Mouse (Mus musculus): ENCODE measurements around the gene Ugt1a6b.
A peak's percentile ranks its signal among the peaks of the same experiment; 100 is the strongest.

Ugt1a6b gene

DNA sequence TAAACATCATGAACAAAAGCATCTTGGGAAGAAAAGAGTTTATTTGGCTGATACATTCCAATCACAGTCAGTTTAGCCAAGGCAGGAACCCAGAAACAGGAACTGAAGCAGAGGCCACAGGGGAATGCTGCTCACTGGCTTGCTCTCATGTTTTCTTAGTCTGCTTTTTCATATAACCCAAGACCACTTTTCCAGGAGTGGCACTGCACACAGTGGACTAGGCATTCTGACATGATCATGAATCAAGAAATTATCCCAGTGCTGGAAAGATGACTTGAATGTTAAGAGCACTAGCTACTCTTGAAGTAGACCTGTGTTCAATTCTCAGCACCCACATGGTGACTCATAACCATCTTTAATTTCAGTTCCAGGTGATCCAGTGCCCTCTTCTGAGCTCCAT is 122.7 kb downstream of the Ugt1a6b start:
- peak; percentile 1 for DNase-seq

DNA sequence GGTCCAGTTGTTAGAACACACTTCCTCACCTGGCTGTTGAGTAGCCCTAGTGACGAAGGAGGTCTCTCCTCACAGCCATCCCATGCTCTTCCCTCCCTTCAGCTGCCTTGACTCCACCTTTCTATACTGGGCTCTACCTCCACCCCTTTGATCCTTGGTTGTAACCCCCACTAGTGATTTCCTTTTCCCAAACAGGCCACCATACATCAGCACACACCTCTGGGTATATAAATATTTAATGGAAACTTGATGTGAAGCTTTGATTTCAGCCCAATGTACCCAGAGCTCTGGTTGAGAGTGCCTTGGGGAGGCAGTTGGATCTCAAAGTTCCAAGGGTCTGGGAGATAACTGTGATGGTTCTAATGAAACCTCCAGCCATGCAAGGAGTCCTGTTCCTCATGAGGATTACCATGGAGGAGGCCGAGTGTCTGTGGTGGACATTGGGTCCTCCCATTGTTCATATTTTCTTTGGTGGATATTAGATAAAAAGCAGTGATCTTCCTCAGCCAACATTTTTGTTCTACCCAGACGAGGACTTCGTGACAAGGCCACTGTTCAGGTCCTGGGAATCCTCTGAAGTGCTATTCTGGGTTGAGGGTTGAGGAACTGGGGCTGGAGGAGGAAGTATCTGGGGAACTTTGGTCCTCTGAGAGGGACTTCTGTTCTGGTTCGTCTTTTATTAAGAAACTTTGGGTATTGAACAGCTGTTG is 123.8 kb downstream of the Ugt1a6b start, which contains the start of gene Mroh2a:
TSS of gene Mroh2a (plus strand) at position 317 of the 710 bp plus-strand sequence.
- peak; percentile 7 for DNase-seq

DNA sequence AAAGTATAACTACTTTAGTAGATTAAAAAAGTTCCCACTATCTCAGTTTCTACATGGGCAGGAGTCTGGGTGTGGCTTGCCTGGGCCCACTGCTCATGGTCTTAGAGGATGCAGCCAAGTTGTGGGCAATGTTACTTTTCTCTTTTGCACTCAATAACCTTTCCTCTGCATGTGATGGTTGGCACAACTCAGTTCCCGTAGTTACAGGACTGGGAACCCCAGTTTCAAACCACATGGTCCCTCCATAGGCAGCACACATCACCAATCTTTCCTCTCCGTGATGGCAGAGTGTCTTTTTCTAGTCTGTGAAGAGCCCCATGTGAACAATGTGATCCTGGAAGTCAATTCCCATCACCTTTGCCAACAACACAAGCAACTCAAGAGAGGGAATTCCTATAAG is 124.4 kb downstream of the Ugt1a6b start:
- DNase-seq: peak; percentile 7

DNA sequence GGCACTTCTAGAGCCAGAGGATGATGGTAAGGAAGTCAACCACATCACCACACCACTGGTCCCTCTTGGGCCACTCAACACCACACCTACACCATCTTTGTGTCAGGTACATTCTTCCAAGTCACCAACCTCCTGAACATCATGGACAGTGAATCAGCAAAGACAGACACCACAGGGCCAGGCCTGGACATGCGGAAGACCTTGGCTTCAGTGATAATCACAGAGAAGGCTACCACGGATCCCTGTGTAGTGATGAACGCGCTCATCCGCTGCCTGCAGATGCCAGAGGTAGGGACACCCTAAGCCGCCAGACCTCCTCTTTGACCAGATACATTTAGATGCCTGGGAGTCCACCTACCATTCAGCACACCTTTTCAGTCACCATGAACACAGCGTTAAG is 125.1 kb downstream of the Ugt1a6b start:
- peak; percentile 3 for DNase-seq

DNA sequence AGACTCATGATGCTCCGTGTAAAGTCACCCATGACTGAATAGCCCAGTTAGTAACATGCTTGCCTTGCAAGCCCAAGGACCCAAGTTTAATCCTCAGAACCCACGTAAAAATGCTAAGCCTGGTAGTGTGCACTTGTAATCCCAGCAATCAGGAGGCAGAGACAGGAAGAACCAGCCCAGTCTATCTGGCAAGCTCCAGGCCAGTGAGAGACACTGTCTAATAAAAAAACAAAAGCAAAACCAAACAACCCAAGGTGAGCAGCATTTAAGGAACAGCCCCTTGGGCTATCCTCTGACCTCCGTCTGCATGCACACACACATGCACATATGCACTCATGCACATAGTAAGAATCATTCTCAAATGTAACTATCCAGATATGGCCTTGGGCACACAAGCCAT is 126.5 kb downstream of the Ugt1a6b start:
- no peak for DNase-seq

DNA sequence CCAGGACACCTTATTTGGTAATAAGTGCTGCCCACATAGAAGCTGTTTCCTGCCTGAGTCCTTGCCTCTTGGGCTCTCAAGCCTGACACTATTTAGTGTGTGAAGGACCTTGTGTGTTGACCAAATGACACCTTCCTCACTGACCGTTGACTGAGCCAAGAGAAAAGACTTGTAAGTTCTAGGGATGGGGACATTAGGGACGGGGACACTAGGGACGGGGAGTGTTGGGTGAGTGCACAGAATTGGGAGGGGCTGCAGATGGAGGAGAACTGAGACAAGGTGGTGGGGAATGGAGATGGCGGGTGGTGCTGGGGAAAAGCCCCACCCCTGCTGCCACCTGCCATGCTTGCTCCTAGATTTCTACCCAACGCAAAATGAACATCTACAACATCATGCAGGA is 126.9 kb downstream of the Ugt1a6b start:
- DNase-seq: no peak

DNA sequence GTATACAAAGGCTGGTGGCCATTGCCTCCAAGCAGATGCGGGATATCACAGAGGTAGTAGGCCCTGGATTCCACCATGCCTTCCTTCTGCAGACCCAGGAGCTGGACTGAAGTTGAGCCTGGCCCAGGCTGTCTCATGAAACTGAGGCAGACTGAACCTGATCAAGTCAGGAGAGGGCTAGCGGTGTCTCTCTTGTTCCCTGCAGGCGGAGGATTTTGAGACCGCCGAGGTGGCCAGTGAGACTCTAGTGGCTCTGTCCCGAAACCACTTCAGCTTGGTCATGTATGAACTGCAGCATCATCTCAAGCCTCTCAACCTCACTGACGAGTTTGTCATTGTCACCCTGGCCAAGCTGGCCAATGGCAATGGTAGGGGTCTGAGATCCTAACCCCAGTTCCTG is 127.4 kb downstream of the Ugt1a6b start:
- DNase-seq: no peak

DNA sequence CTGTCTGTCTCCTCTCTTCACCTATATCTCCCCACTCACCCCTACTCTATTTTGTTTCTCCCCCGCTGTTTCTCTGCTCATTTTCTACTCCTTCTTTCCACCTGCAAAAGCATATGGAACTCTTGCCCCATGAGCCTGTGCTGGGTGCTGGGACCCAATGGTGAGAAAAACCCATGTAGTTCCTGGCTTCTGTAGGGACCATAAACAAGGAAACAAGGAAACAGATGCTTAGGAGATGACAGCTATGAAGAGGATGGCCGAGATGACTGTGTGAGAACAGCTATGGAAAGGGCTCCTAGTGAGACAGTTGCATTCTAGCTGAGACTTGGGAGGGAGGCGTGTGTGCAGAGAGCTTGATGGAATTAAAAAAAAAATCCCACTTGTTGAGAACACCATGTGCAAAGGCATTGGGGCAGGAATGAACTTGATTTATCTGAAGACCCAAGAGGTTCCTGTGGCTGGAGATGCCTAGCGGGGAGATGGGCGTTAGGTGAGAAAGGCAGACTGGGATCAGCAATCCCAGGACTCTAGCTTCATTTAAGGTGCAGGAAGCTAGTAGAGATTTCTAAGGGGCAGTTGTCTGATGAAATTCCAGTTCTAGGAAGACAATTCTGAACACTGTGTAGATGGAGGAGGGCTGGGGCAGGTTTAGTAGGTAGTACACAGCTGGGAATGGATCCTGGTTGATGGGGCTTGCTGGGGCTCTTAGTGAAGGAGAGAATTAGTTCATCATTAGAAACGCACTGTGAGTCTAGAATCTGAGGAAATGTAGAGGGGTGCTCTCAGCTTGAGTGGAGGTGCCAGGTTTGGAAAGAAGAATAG is 128.1 kb downstream of the Ugt1a6b start:
- DNase-seq: no peak

DNA sequence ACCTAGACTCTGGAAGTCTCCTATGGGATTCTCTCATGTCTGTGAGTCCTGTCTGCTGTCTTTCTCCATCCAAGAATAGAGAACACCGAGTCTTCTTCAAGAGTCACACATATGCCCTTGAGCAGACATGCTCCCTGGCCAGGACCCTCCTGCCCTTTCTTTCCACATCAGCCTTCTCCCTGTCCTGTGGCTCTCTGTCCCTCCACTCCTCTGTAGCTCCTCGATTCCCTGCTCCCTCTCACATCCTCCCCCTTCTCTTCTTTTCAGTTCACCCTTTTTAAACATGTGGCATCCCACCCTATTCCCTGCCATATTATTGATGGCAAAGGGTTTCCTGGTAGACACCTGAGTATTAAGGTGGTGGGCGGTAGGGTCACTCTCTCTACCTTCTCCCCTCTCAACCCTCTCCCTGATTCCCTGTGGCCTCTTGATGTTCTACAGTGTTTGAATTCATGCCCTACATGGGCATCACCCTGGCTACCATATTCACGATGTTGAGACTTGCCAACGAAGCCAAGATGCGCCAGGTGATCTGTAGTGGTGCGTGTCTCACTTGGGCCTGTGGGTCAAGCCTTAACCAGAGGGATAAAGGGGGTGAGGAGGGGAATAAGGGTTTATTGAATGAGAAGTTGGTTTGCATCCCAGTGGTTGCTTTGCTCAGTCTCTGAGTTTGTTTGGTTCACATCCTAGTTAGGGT is 128.9 kb downstream of the Ugt1a6b start:
- no peak for DNase-seq

DNA sequence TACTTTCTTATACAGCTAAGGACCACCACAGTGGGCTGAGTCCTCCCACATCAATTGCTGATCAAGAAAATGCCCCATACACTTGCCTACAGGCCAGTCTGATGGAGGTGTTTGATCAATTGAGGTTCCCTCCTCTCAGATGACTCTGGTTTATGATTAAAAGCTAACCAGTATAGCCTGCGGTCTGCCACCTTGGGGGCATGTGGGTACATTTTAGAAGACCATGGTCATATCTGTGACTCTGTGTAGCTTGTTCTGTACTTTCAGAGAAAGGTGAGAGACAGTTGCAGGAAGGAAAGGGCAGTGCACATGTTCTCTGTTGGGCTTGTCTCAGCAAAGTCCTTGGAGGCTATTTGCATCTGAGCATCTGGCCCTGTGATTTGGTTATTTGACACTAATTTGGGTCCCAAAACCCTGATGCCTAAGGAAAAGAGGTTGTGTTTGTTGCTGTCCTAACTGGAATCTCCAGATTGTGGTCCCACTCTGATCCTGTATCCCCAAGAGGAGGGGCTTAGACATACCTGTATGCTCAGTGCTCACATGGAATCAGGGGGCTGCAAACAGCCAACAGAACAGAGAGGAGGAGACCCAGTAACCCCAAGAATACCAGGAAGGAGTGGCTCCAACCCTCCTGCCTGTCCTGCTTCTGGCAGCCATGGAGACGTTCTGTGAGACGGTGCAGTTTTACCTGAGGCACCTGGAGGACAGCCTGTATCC is 129.8 kb downstream of the Ugt1a6b start:
- no peak for DNase-seq

DNA sequence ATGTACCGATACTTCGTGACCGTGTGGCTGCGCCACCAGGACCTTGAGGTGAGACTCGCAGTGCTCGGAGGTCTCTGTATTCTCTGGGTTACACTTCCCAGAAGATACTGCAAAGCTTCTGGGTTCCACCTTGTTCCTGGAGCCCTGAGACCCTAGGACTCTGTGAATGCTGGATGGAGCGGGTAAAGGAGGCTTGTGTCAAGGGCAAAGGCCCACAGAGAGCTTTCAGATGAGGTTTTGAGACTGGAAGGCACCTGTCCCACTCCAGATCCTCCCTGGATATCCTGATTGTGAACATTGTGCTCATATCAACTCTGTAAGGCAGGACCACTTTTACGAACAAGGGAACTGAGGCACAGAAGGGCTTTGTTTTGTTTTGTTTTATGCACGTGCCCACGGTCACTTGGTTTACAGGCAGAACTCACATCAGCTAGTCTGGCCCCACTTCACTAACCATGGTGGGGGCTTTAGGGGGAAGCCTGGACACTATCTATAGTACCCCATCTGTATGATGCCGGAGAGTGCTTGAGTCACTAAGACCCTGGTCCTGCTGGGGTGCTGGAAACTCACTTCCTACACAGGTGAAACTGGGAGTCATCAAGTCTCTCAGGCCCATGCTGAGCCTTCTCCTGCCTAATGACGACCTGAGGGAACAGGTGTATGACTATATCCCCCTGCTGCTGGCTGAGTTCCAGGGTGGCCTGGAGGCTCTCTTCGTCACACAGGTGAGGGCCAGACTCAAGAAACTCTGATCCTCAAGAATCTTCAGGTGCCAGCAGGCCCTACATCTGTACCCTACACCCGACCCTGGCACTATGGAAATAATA is 130.6 kb downstream of the Ugt1a6b start:
- no peak for DNase-seq

DNA sequence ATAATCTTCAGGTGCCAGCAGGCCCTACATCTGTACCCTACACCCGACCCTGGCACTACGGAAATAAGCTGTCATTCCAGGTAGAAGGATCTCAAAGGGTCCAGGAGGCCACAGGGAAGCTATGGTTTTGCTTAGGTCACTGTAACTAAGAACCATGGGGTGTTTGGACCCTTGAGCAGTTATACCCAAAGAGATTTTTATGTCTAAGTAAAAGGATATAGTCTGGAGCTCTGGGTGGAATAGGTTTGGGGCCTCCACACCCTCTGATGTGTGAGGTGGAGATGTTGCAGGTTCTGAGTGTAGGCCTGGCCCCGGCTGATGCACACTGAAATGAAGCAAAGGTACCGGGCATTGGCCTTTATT is 131.2 kb downstream of the Ugt1a6b start:
- DNase-seq: no peak

DNA sequence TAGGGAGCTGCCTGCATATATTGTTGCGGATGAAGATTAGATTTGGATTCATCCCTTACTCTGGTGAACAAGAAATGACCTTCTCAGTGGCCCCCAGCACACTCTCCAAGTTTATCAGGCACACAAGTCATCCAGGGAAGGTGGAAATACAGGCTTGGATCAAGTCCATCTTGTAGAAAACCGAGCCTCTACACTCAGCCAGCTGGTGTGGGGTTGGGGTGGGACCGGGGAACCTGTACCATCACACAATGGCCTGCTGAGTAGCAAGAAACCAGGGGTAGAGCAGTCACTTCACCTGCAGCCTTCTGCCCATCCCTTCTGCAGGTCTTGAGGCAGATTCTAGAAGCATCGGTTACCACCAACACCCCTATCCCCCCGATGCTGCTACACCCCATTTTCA is 131.6 kb downstream of the Ugt1a6b start:
- no peak for DNase-seq

DNA sequence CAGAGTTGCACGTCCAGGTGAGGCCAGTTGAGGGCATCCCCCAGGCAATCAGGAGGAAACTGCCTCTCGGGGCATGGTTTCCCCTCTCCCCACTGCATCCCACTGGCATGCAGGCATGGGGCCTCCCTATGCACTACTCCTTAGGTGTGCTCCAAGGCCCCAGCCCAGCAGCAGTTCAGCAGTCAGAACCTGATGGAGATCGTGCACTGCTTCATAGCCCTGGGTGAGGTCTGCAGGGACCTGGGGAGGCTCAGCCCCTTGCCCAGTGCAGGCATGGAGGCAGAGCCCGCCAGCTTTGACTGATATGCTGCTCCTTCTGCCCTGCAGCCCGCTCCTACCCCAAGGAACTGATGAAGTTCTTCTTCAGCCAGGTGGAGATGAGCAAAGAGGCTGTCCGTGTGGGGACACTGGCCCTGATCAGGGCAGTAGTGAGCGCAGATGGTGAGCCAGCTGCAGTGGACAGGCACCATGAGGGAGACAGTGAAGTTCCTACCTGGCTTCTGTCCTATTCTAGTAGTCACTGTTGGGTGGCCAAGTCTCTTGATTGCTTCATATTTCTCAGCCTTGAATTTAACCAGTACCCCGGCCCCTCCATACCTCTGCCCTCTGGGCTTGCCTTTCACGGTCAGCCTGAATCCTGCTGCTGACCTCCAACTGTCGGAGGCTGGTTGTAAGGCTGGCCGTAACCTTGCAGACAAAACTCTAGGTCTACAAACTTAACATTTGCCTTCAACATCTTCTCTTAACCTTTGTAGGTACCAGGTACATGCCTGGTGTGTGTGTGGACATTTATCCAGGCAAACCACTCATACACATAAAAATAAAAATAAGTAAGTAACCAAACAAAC is 132.2 kb downstream of the Ugt1a6b start:
- DNase-seq: no peak

DNA sequence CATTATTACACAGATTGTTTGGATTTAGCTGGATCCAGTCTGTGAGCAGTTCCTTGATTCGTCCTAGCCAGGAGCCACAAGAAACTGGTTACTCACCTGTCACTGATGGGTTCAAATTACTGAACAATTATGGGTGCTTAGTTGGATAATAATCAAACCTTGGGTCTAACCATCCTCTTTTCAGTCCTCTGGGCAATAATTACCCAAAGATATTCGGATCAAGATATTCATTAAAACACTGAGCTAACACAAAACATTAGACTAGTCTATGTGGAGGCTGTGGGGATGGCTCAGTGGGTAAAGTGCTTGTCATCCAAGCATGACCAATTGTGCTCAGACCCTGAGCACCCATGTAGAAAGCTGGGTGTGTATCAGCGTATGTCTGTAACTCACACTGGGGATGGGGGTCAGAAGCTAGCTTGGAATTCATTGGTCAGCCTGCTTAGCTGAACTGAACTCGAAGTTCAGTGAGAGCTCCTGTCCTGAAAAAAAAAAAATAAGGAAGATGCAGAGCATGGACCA is 132.9 kb downstream of the Ugt1a6b start:
- DNase-seq: no peak

DNA sequence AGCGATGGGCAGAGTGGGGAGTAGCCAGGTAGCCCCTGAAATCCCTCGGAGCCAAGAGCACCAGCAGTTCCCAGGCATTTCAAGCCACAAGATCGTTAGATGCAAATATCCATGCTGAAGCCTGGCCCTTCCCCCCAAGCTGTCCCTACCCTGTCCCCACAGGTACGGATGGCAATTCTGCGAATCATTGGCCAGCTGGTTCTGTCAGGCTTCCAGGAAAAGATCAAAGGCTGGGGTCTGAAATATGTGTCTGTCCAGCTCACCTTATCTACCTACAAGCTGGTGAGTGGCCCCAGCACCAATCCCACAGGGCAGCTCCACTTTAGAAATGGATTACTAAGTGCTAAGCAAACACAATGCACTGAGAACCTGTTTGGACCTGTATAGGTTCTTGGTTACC is 134.3 kb downstream of the Ugt1a6b start:
- DNase-seq: peak; percentile 52

DNA sequence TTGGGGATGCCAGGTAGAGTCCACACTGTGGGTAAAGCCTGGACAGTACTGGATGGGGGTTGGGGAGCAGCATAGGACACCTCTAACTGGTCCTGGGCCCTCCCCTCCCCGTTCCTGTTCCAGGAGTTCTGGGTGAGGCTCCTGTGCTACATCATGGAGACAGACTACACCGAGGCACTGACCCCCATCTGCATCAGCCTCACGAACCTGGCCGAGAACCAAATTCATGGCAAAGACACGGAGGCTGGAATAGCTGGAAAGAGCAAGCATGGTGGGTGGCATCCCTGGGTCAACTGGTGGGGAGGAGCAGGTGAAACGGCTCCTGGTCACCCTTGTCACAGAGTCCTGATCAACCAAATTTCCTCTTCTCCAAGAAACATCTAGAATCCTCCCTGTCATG is 135.7 kb downstream of the Ugt1a6b start:
- DNase-seq: no peak

DNA sequence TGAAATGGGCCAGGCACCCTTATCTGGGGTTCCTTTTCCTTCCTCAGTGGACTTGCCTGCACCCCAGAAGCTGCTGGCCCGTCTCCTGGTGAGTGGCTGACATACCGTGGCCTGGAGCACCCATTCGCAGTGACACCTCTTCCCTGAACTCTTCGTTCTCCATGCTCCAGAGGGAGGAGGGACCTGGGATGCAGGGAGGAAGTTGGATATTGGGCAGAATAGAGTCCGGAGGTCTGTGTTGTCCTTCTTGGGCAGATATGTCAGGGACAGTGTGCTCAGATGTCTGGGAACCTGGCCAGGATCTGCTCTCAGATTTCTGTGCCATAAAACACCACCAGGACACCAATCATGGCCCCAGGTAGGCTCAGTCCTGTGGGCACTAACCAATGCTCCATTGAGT is 137.0 kb downstream of the Ugt1a6b start:
- no peak for DNase-seq

DNA sequence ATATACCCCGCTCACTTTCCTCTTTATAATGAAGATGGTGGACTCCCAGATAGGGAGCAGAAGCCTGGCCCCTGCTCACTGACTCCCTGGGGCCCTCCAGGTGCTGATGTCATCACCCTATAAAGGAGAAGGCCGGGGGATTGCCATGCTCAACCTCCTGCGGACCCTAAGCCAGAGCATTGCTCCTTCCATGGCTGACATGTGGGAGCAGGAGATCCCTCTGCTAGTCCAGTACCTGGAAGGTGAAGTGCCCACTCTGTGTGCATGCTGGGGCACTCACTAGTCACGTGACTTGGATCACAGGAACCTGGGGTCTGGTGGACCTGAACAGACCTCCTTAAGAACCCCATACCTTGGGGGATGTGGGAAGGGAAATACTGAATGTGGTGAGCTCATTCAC is 137.5 kb downstream of the Ugt1a6b start:
- no peak for DNase-seq

DNA sequence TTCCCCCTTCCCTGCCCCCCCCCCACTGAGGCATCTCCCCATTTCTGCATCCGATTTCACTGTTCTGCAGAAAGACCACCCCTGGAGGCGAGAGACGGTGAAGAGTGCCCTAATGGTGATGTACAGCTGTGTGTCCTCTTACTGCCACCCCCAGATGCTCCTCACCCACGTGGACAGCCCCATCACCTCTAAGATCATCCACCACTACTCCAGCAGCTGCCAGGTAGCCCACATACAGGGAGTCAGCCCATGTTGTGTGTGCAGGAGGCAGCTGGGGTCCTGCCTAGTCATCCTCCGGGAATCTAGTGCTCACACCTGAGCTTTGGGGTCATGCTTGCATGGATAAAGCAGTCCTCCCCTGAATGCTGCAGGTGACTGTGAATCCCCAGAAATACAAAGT is 140.8 kb downstream of the Ugt1a6b start:
- DNase-seq: no peak

DNA sequence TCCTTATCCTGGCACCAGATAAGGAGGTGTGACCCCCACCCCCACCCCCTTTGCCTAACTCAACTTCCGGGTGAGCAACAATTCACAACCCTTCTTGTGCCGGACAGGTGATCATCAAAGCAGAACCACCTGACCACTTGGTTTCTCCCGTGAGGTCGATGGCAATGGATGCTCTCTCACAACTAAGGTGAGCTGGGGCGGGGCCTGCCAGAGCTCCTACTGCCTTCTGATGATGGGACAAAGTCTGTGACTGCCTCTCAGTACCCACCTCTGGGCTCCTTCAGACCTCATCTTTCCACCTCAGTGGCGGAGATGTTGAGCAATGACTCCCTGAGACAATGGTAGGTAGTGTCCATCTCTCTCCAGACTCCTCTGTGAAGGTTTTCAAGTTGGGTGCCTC is 142.8 kb downstream of the Ugt1a6b start:
- no peak for DNase-seq

Measured in lung, postnatal 10 days (tissue).